Comparison of ENCODE assay signal across 32 mouse cellular contexts in the genomic region with DNA sequence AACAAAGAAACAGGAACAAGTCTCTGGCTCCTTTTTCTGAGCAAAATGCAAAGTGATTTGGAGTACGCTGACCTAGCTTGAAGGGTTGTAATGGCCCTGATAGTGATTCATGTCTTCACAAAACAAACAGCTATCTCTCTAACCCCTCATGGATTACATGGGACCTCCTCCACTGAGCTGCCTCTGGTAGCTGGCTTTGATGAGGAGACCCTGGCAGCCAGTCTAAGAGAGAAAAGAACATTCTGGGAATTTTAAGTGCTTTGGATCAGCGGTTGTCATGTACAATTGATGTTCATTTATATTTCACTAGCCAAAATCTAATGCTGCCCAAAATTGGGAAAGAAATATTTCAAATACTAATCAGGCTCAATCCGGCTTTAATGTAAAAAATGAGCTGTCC.
DNase-seq lines count a peak whose midpoint lies in the region; ATAC-seq and TF ChIP-seq lines count a peak whose summit lies in the region.
"Had no signal": no experiment of that assay in that cellular context is flagged by ENCODE, and none has a peak within 500 bp of the region (broad histone marks: within the 10 kb centered on the region; RNA-seq: fewer than 3 reads in every experiment).

No protein-coding gene starts in this region.

- H3K4me1 ChIP-seq in intestine, embryonic 15.5 days (replicated peaks) = no peaks in the 10 kb centered on the region
- no peaks in the 10 kb centered on the region for H3K4me1 ChIP-seq in intestine, postnatal 0 days (replicated peaks; ENCODE audit: control insufficient read depth, insufficient read depth, low read length)
- no peaks in the 10 kb centered on the region for H3K4me1 ChIP-seq in kidney, postnatal 0 days (replicated peaks; ENCODE audit: insufficient read depth, low read length)
- no peaks in the 10 kb centered on the region for H3K4me1 ChIP-seq in stomach, postnatal 0 days (replicated peaks; ENCODE audit: control insufficient read depth, insufficient read depth)
- H3K4me1 ChIP-seq: embryonic facial prominence, embryonic 13.5 days; forebrain, embryonic 15.5 days; heart, embryonic 15.5 days; hindbrain, embryonic 12.5 days; midbrain, embryonic 15.5 days had no signal

- no peak overlapping the region for H3K4me2 ChIP-seq in intestine, embryonic 15.5 days (replicated peaks)
- H3K4me2 ChIP-seq in intestine, postnatal 0 days (replicated peaks; ENCODE audit: low read depth) = no peak overlapping the region
- no peak overlapping the region for H3K4me2 ChIP-seq in kidney, postnatal 0 days (ENCODE audit: low read length)
- H3K4me2 ChIP-seq in stomach, postnatal 0 days (replicated peaks; ENCODE audit: low read depth) = no peak overlapping the region
- H3K4me2 ChIP-seq: embryonic facial prominence, embryonic 13.5 days; forebrain, embryonic 15.5 days; heart, embryonic 15.5 days; hindbrain, embryonic 12.5 days; midbrain, embryonic 15.5 days; neural tube, embryonic 15.5 days had no signal

- H3K27ac ChIP-seq in intestine, embryonic 15.5 days = no peak overlapping the region
- no peak overlapping the region for H3K27ac ChIP-seq in intestine, postnatal 0 days (ENCODE audit: low read depth, low read length)
- H3K27ac ChIP-seq in kidney, postnatal 0 days = no peak overlapping the region
- no peak overlapping the region for H3K27ac ChIP-seq in stomach, postnatal 0 days (replicated peaks)
- H3K27ac ChIP-seq: embryonic facial prominence, embryonic 13.5 days; forebrain, embryonic 10.5 days; forebrain, embryonic 15.5 days; heart, embryonic 10.5 days; heart, embryonic 15.5 days; hindbrain, embryonic 12.5 days; hindbrain, postnatal 0 days; liver, embryonic 14.5 days; midbrain, embryonic 15.5 days; neural tube, embryonic 15.5 days had no signal

- no peak overlapping the region for H3K4me3 ChIP-seq in intestine, embryonic 15.5 days (replicated peaks)
- H3K4me3 ChIP-seq in intestine, postnatal 0 days (ENCODE audit: low read depth, low read length) = no peak overlapping the region
- no peak overlapping the region for H3K4me3 ChIP-seq in kidney, postnatal 0 days (replicated peaks; ENCODE audit: low read depth, low read length)
- no peak overlapping the region for H3K4me3 ChIP-seq in stomach, postnatal 0 days (ENCODE audit: low read depth, low read length)
- H3K4me3 ChIP-seq: embryonic facial prominence, embryonic 13.5 days; forebrain, embryonic 10.5 days; forebrain, embryonic 15.5 days; heart, embryonic 10.5 days; heart, embryonic 15.5 days; hindbrain, embryonic 12.5 days; megakaryocyte, embryonic 14.5 days; midbrain, embryonic 15.5 days; neural tube, embryonic 15.5 days had no signal

- peak; percentile 71 for DNase-seq in kidney, postnatal 0 days (ENCODE audit: low spot score)
- DNase-seq in kidney, adult 18-20 months = no peak
- peak; percentile 27 for DNase-seq in urinary bladder, postnatal 14 days (ENCODE audit: low spot score)
- no peak for DNase-seq in urinary bladder, postnatal 10 days (ENCODE audit: low spot score)
- no peak for DNase-seq in stomach, postnatal 0 days (ENCODE audit: low spot score)
- DNase-seq in cerebellum, adult 8-10 months = no peak
- DNase-seq: adrenal gland, adult 2 months; adrenal gland, postnatal 36 days; cerebellum, adult 9-10 months; embryo, embryonic 11 days; gastrocnemius, postnatal 25 days; heart, adult 11 months; liver; lung, adult 2 months; lung, postnatal 36 days; retina, postnatal 1 day; right cerebral cortex, postnatal 14 days had no signal

- no peaks in the 10 kb centered on the region for H3K9me3 ChIP-seq in intestine, embryonic 15.5 days
- no peaks in the 10 kb centered on the region for H3K9me3 ChIP-seq in intestine, postnatal 0 days (ENCODE audit: control insufficient read depth)
- H3K9me3 ChIP-seq in kidney, postnatal 0 days (replicated peaks; ENCODE audit: low read length) = no peaks in the 10 kb centered on the region
- H3K9me3 ChIP-seq in stomach, postnatal 0 days (ENCODE audit: control insufficient read depth, low read length) = no peaks in the 10 kb centered on the region
- H3K9me3 ChIP-seq: embryonic facial prominence, embryonic 13.5 days; forebrain, embryonic 10.5 days; forebrain, embryonic 15.5 days; heart, embryonic 10.5 days; heart, embryonic 15.5 days; hindbrain, embryonic 12.5 days; midbrain, embryonic 15.5 days; neural tube, embryonic 15.5 days had no signal

- 0 out of 2 replicates have a peak, but pooled peaks have one; percentile 23 for ATAC-seq in intestine, embryonic 15.5 days
- no peak for ATAC-seq in intestine, postnatal 0 days
- ATAC-seq in kidney, postnatal 0 days (replicated peaks; ENCODE audit: low FRiP score, low read depth) = no peak
- peak; percentile 76; the same call in 1 of the 2 replicates for ATAC-seq in stomach, postnatal 0 days (ENCODE audit: low FRiP score, low TSS enrichment)
- ATAC-seq: activated CD4-positive, CD25-positive, alpha-beta regulatory T cell, adult 4 months; forebrain, embryonic 15.5 days; hindbrain, postnatal 0 days; midbrain, embryonic 15.5 days had no signal

- no peaks in the 10 kb centered on the region for H3K36me3 ChIP-seq in intestine, embryonic 15.5 days
- no peaks in the 10 kb centered on the region for H3K36me3 ChIP-seq in intestine, postnatal 0 days (ENCODE audit: control insufficient read depth, insufficient read depth)
- H3K36me3 ChIP-seq in kidney, postnatal 0 days (ENCODE audit: insufficient read depth, low read length) = no peaks in the 10 kb centered on the region
- H3K36me3 ChIP-seq in stomach, postnatal 0 days (ENCODE audit: control insufficient read depth, insufficient read depth, low read length) = no peaks in the 10 kb centered on the region
- H3K36me3 ChIP-seq: embryonic facial prominence, embryonic 13.5 days; forebrain, embryonic 10.5 days; forebrain, embryonic 15.5 days; heart, embryonic 10.5 days; heart, embryonic 15.5 days; hindbrain, embryonic 12.5 days; midbrain, embryonic 15.5 days; neural tube, embryonic 15.5 days had no signal

- TF ChIP-seq CTCF in intestine, postnatal 0 days (IDR thresholded peaks at IDR 0.05; ENCODE audit: low read depth) = no peak
- no peak for TF ChIP-seq CTCF in kidney, postnatal 0 days (IDR thresholded peaks at IDR 0.05; ENCODE audit: low read depth)
- TF ChIP-seq CTCF in stomach, postnatal 0 days (IDR thresholded peaks at IDR 0.05; ENCODE audit: low read depth) = no peak

- 52% methylated on average over 3 of the region's 3 CpGs for WGBS in intestine, embryonic 15.5 days
- 63% methylated on average over 3 of the region's 3 CpGs for WGBS in intestine, postnatal 0 days
- 49% methylated on average over 3 of the region's 3 CpGs for WGBS in kidney, postnatal 0 days
- WGBS in stomach, postnatal 0 days = 46% methylated on average over 3 of the region's 3 CpGs

- H3K27me3 ChIP-seq in intestine, embryonic 15.5 days (replicated peaks) = no peaks in the 10 kb centered on the region
- H3K27me3 ChIP-seq in intestine, postnatal 0 days (replicated peaks; ENCODE audit: control insufficient read depth, insufficient read depth, low read length) = no peaks in the 10 kb centered on the region
- no peaks in the 10 kb centered on the region for H3K27me3 ChIP-seq in kidney, postnatal 0 days (ENCODE audit: insufficient read depth, low read length)
- H3K27me3 ChIP-seq in stomach, postnatal 0 days (ENCODE audit: control insufficient read depth, insufficient read depth, low read length) = no peaks in the 10 kb centered on the region
- H3K27me3 ChIP-seq: CH12.LX; embryonic facial prominence, embryonic 13.5 days; forebrain, embryonic 15.5 days; heart, embryonic 15.5 days; hindbrain, embryonic 12.5 days; megakaryocyte, embryonic 14.5 days; midbrain, embryonic 15.5 days; neural tube, embryonic 15.5 days had no signal

- TF ChIP-seq EP300 in stomach, postnatal 0 days (optimal IDR thresholded peaks at IDR 0.05) = no peak

- no peak overlapping the region for H3K9ac ChIP-seq in intestine, embryonic 15.5 days
- H3K9ac ChIP-seq in intestine, postnatal 0 days (ENCODE audit: low read depth, low read length) = no peak overlapping the region
- H3K9ac ChIP-seq in kidney, postnatal 0 days (ENCODE audit: low read depth, low read length) = no peak overlapping the region
- no peak overlapping the region for H3K9ac ChIP-seq in stomach, postnatal 0 days (ENCODE audit: low read length)
- H3K9ac ChIP-seq: embryonic facial prominence, embryonic 13.5 days; forebrain, embryonic 15.5 days; heart, embryonic 15.5 days; hindbrain, embryonic 12.5 days; liver, embryonic 14.5 days; midbrain, embryonic 15.5 days; neural tube, embryonic 15.5 days had no signal

Comparison
In these comparisons a context has a peak if more than half of its experiments do, and no peak if none do; other contexts are left out.
1. ATAC-seq: peak in intestine, embryonic 15.5 days (single experiment) and stomach, postnatal 0 days (single experiment); none in intestine, postnatal 0 days (single experiment) and kidney, postnatal 0 days (single experiment).
2. DNase-seq: peak in kidney, postnatal 0 days (single experiment) and urinary bladder, postnatal 14 days (single experiment); none in kidney, adult 18-20 months (single experiment), urinary bladder, postnatal 10 days (single experiment), stomach, postnatal 0 days (single experiment) and cerebellum, adult 8-10 months (single experiment).